Mouse (Mus musculus) liver, embryonic 12.5 days (tissue): Measurements from ENCODE around the gene Foxp1. TPM values are rescaled to one million over a fixed set of nuclear protein-coding genes. Genes with fewer than 3 reads are reported as not detected.

Experiments
- ATAC-seq: fragments of 200-750 bp; cut with Nextera tagmentation; 2 replicates; pipeline ENCODE4 v1.8.0; 2017; ENCODE audit warnings: moderate number of reproducible peaks, mild to moderate bottlenecking, moderate library complexity
- H3K27ac ChIP-seq: fragments of 300-500 bp; sonication (generic); 2 replicates; pipeline ENCODE4 v1.5.1; 2016; ENCODE audit warnings: mild to moderate bottlenecking
- H3K27me3 ChIP-seq: fragments of 300-500 bp; sonication (generic); replicated peaks from 2 replicates; pipeline ENCODE4 v1.6.1; 2016; ENCODE audit warnings: mild to moderate bottlenecking, moderate library complexity
- H3K36me3 ChIP-seq: fragments of 300-500 bp; sonication (generic); 2 replicates; pipeline ENCODE4 v1.6.1; 2016; ENCODE audit warnings: mild to moderate bottlenecking, moderate library complexity
- H3K4me1 ChIP-seq: fragments of 300-500 bp; sonication (generic); 2 replicates; pipeline ENCODE4 v1.6.1; 2016
- H3K4me2 ChIP-seq: fragments of 300-500 bp; sonication (generic); 2 replicates; pipeline ENCODE4 v1.6.1; 2016; ENCODE audit warnings: mild to moderate bottlenecking, moderate library complexity
- H3K4me3 ChIP-seq: fragments of 300-500 bp; sonication (generic); 2 replicates; pipeline ENCODE4 v1.5.1; 2016; ENCODE audit warnings: mild to moderate bottlenecking, moderate library complexity
- H3K9ac ChIP-seq: fragments of 300-500 bp; sonication (generic); 2 replicates; pipeline ENCODE4 v1.6.1; 2016; ENCODE audit warnings: mild to moderate bottlenecking, moderate library complexity
- H3K9me3 ChIP-seq: fragments of 300-500 bp; sonication (generic); replicated peaks from 2 replicates; pipeline ENCODE4 v1.6.1; 2016; ENCODE audit warnings: mild to moderate bottlenecking, moderate library complexity
- WGBS: fragments of 180-500 bp; shearing (Covaris S2); methylation state at CpG from one replicate; pipeline ENCODE4 v1.1.7; 2016; ENCODE audit not compliant: insufficient replicate concordance; 5-methylcytosine and 5-hydroxymethylcytosine counted together
- polyA plus RNA-seq: library from polyadenylated mRNA; unstranded; fragments of >200 nt; fragmentation: Nextera tagmentation; extraction: Ambion mirVana; gene quantifications from 2 replicates; pipeline ENCODE4 v1.2.1, GENCODE M21; 2016

Gene Foxp1
- polyA plus RNA-seq, 1 experiment from 2014 or later = 25.5 TPM

GRCm38 (mm10) chr6:99309466-99310170 lies 212.9 kb downstream of the Foxp1 start:
- WGBS = 78% methylated on average over 14 of the region's 14 CpGs
- Histone ChIP-seq H3K27ac (no peak overlapping the region), H3K4me1 (no peaks in the 10 kb centered on the region), H3K36me3 (peaks cover 6% of the 10 kb centered on the region; the same call in 1 of the 2 replicates), H3K4me2 (no peak overlapping the region), H3K27me3 (no peaks in the 10 kb centered on the region), H3K9me3 (no peaks in the 10 kb centered on the region), H3K9ac (no peak overlapping the region), H3K4me3 (no peak overlapping the region)
- no peak for ATAC-seq

- no peak for ATAC-seq
- no peak overlapping the region for H3K27ac ChIP-seq
- WGBS = 53% methylated on average over 3 of the region's 3 CpGs
- H3K27me3 ChIP-seq = no peaks in the 10 kb centered on the region
- no peaks in the 10 kb centered on the region for H3K4me1 ChIP-seq
- H3K4me3 ChIP-seq = no peak overlapping the region
- no peak overlapping the region for H3K4me2 ChIP-seq
- H3K36me3 ChIP-seq = peaks cover 6% of the 10 kb centered on the region; the same call in 1 of the 2 replicates
- H3K9ac ChIP-seq = no peak overlapping the region
- no peaks in the 10 kb centered on the region for H3K9me3 ChIP-seq
These were observed 216.8 kb downstream of the Foxp1 start for GRCm38 (mm10) chr6:99305751-99306150.

- Histone ChIP-seq H3K36me3 (peaks cover 6% of the 10 kb centered on the region; the same call in 1 of the 2 replicates), H3K4me2 (no peak overlapping the region), H3K9ac (no peak overlapping the region), H3K27ac (no peak overlapping the region), H3K4me1 (no peaks in the 10 kb centered on the region), H3K4me3 (no peak overlapping the region), H3K27me3 (no peaks in the 10 kb centered on the region), H3K9me3 (no peaks in the 10 kb centered on the region)
- 80% methylated on average over 3 of the region's 3 CpGs for WGBS
- ATAC-seq = no peak
These were observed 217.3 kb downstream of the Foxp1 start for GRCm38 (mm10) chr6:99305236-99305635.

- Histone ChIP-seq H3K27ac (no peak overlapping the region), H3K27me3 (no peaks in the 10 kb centered on the region), H3K9ac (no peak overlapping the region), H3K4me2 (no peak overlapping the region), H3K4me1 (no peaks in the 10 kb centered on the region), H3K9me3 (no peaks in the 10 kb centered on the region), H3K4me3 (no peak overlapping the region), H3K36me3 (peaks cover 3% of the 10 kb centered on the region; the same call in 1 of the 2 replicates)
- ATAC-seq = no peak
- WGBS = 48% methylated on average over 6 of the region's 6 CpGs
These were observed 219.7 kb downstream of the Foxp1 start for GRCm38 (mm10) chr6:99302662-99303435.

- WGBS = 73% methylated on average over 8 of the region's 8 CpGs
- no peak overlapping the region for H3K4me3 ChIP-seq
- H3K4me1 ChIP-seq = no peaks in the 10 kb centered on the region
- no peaks in the 10 kb centered on the region for H3K9me3 ChIP-seq
- H3K27me3 ChIP-seq = no peaks in the 10 kb centered on the region
- ATAC-seq = no peak
- no peak overlapping the region for H3K27ac ChIP-seq
- no peaks in the 10 kb centered on the region for H3K36me3 ChIP-seq
- no peak overlapping the region for H3K9ac ChIP-seq
- H3K4me2 ChIP-seq = no peak overlapping the region
These were observed 220.6 kb downstream of the Foxp1 start for GRCm38 (mm10) chr6:99301923-99302322.

GRCm38 (mm10) chr6:99300235-99300634 lies 222.3 kb downstream of the Foxp1 start:
- Histone ChIP-seq H3K9ac (no peak overlapping the region), H3K27ac (no peak overlapping the region), H3K36me3 (no peaks in the 10 kb centered on the region), H3K4me1 (no peaks in the 10 kb centered on the region), H3K4me3 (no peak overlapping the region), H3K9me3 (no peaks in the 10 kb centered on the region), H3K27me3 (no peaks in the 10 kb centered on the region), H3K4me2 (no peak overlapping the region)
- no peak for ATAC-seq
- 83% methylated on average over 6 of the region's 6 CpGs for WGBS

GRCm38 (mm10) chr6:99299196-99299595 lies 223.3 kb downstream of the Foxp1 start:
- Histone ChIP-seq H3K9me3 (no peaks in the 10 kb centered on the region), H3K4me2 (no peak overlapping the region), H3K27me3 (no peaks in the 10 kb centered on the region), H3K4me1 (no peaks in the 10 kb centered on the region), H3K9ac (no peak overlapping the region), H3K27ac (no peak overlapping the region), H3K4me3 (no peak overlapping the region), H3K36me3 (no peaks in the 10 kb centered on the region)
- WGBS = 79% methylated on average over 14 of the region's 14 CpGs
- ATAC-seq = no peak

GRCm38 (mm10) chr6:99297535-99297934 lies 225.0 kb downstream of the Foxp1 start:
- H3K27me3 ChIP-seq = no peaks in the 10 kb centered on the region
- H3K9ac ChIP-seq = no peak overlapping the region
- no peaks in the 10 kb centered on the region for H3K9me3 ChIP-seq
- H3K4me3 ChIP-seq = no peak overlapping the region
- no peaks in the 10 kb centered on the region for H3K36me3 ChIP-seq
- ATAC-seq = no peak
- no peaks in the 10 kb centered on the region for H3K4me1 ChIP-seq
- H3K4me2 ChIP-seq = no peak overlapping the region
- WGBS = 84% methylated on average over 5 of the region's 5 CpGs
- no peak overlapping the region for H3K27ac ChIP-seq

GRCm38 (mm10) chr6:99295495-99295894 lies 227.0 kb downstream of the Foxp1 start:
- no peaks in the 10 kb centered on the region for H3K36me3 ChIP-seq
- no peaks in the 10 kb centered on the region for H3K27me3 ChIP-seq
- ATAC-seq = no peak
- no peaks in the 10 kb centered on the region for H3K9me3 ChIP-seq
- H3K4me1 ChIP-seq = no peaks in the 10 kb centered on the region
- 43% methylated on average over 8 of the region's 8 CpGs for WGBS
- no peak overlapping the region for H3K4me3 ChIP-seq
- H3K9ac ChIP-seq = no peak overlapping the region
- H3K4me2 ChIP-seq = no peak overlapping the region
- no peak overlapping the region for H3K27ac ChIP-seq

GRCm38 (mm10) chr6:99289220-99289619 lies 233.3 kb downstream of the Foxp1 start:
- Histone ChIP-seq H3K9ac (no peak overlapping the region), H3K4me3 (no peak overlapping the region), H3K27me3 (no peaks in the 10 kb centered on the region), H3K27ac (no peak overlapping the region), H3K36me3 (no peaks in the 10 kb centered on the region), H3K4me2 (no peak overlapping the region), H3K4me1 (peaks cover 5% of the 10 kb centered on the region; the same call in 1 of the 2 replicates), H3K9me3 (no peaks in the 10 kb centered on the region)
- no peak for ATAC-seq
- 76% methylated on average over 4 of the region's 4 CpGs for WGBS

- H3K27me3 ChIP-seq = no peaks in the 10 kb centered on the region
- H3K27ac ChIP-seq = no peak overlapping the region
- H3K4me1 ChIP-seq = peaks cover 18% of the 10 kb centered on the region
- no peak overlapping the region for H3K4me3 ChIP-seq
- H3K4me2 ChIP-seq = no peak overlapping the region
- no peak for ATAC-seq
- no peak overlapping the region for H3K9ac ChIP-seq
- H3K9me3 ChIP-seq = no peaks in the 10 kb centered on the region
- WGBS = 61% methylated on average over 3 of the region's 3 CpGs
- H3K36me3 ChIP-seq = no peaks in the 10 kb centered on the region
These were observed 237.5 kb downstream of the Foxp1 start for GRCm38 (mm10) chr6:99285026-99285425.

- H3K36me3 ChIP-seq = no peaks in the 10 kb centered on the region
- peaks cover 18% of the 10 kb centered on the region for H3K4me1 ChIP-seq
- no peak for ATAC-seq
- H3K9me3 ChIP-seq = no peaks in the 10 kb centered on the region
- no peak overlapping the region for H3K4me3 ChIP-seq
- H3K27me3 ChIP-seq = no peaks in the 10 kb centered on the region
- H3K27ac ChIP-seq = no peak overlapping the region
- WGBS = 53% methylated on average over 4 of the region's 4 CpGs
- H3K9ac ChIP-seq = no peak overlapping the region
- H3K4me2 ChIP-seq = 0 out of 2 replicates have a peak overlapping the region, but pooled peaks have one; percentile 10
These were observed 238.5 kb downstream of the Foxp1 start for GRCm38 (mm10) chr6:99284019-99284418.
